Mouse (Mus musculus): ENCODE measurements around the gene Tfcp2. TPM values are rescaled to one million over a fixed set of nuclear protein-coding genes. Genes with fewer than 3 reads are reported as not detected.
"Not testable (repeated sequence)": the region's sequence is repeated elsewhere in the genome, so short reads cannot be mapped to it uniquely, and the experiment has no call there.

The Tfcp2 gene
- total and polyA plus RNA-seq, 2 experiments from 2014 or later = 11.0 to 11.2 TPM

- Histone ChIP-seq H3K9me3 (replicated peaks; ENCODE audit: control insufficient read depth, low read length) (no peaks in the 10 kb centered on the region), H3K27me3 (ENCODE audit: control insufficient read depth, insufficient read depth, low read length) (no peaks in the 10 kb centered on the region), H3K4me2 (ENCODE audit: low read depth, low read length) (no peak overlapping the region), H3K4me3 (ENCODE audit: low read depth, low read length) (no peak overlapping the region), H3K9ac (replicated peaks; ENCODE audit: low read depth, low read length) (no peak overlapping the region), H3K27ac (ENCODE audit: low read depth) (no peak overlapping the region), H3K4me1 (ENCODE audit: control insufficient read depth, insufficient read depth) (peaks cover 31% of the 10 kb centered on the region), H3K36me3 (replicated peaks; ENCODE audit: control insufficient read depth, insufficient read depth, low read length) (peaks cover 10% of the 10 kb centered on the region)
- ATAC-seq (ENCODE audit: insufficient read depth, low read depth) (no peak), DNase-seq (ENCODE audit: low spot score) (no peak)
- TF ChIP-seq CTCF (IDR thresholded peaks at IDR 0.05; ENCODE audit: low read depth) (no peak), EP300 (IDR thresholded peaks at IDR 0.05; ENCODE audit: low read depth) (no peak)
- WGBS = 76% methylated on average over 9 of the region's 9 CpGs
Measured at GRCm38 (mm10) chr15:100491966-100492365, 59.8 kb downstream of the Tfcp2 start.

DNA sequence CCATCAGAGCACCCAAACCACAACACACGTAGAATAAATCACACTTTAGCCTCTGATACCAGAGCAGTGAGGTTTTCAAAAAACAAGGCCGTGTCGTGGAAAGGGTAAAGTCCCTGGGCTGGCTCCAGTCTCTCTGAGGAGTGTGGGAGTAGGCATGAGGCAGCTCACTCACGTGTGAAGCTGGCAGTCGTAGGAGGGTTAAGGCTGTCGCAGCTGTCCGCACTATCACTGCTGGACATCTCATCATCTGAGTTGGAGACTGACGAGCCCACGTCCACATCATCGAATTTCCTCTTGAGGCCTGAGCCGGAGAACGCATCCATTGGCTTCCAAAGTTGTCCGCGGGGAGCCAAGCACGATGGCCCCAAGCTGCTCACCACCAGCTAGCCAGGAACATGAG lies 62.5 kb downstream of the Tfcp2 start:
- no peak overlapping the region for H3K27ac ChIP-seq (ENCODE audit: low read depth)
- no peak overlapping the region for H3K4me3 ChIP-seq (ENCODE audit: low read depth, low read length)
- ATAC-seq (ENCODE audit: insufficient read depth, low read depth) = no peak
- no peaks in the 10 kb centered on the region for H3K27me3 ChIP-seq (ENCODE audit: control insufficient read depth, insufficient read depth, low read length)
- DNase-seq (ENCODE audit: low spot score) = no peak
- H3K9ac ChIP-seq (replicated peaks; ENCODE audit: low read depth, low read length) = no peak overlapping the region
- H3K4me2 ChIP-seq (ENCODE audit: low read depth, low read length) = no peak overlapping the region
- TF ChIP-seq CTCF (IDR thresholded peaks at IDR 0.05; ENCODE audit: low read depth) (no peak), EP300 (IDR thresholded peaks at IDR 0.05; ENCODE audit: low read depth) (no peak)
- peaks cover 25% of the 10 kb centered on the region for H3K36me3 ChIP-seq (replicated peaks; ENCODE audit: control insufficient read depth, insufficient read depth, low read length)
- WGBS = 76% methylated on average over 15 of the region's 15 CpGs
- H3K9me3 ChIP-seq (replicated peaks; ENCODE audit: control insufficient read depth, low read length) = no peaks in the 10 kb centered on the region
- H3K4me1 ChIP-seq (ENCODE audit: control insufficient read depth, insufficient read depth) = peaks cover 29% of the 10 kb centered on the region

- H3K36me3 ChIP-seq (replicated peaks; ENCODE audit: control insufficient read depth, insufficient read depth, low read length) = peaks cover 34% of the 10 kb centered on the region
- not testable (repeated sequence) for H3K4me2 ChIP-seq (ENCODE audit: low read depth, low read length); H3K9ac ChIP-seq (replicated peaks; ENCODE audit: low read depth, low read length); DNase-seq (ENCODE audit: low spot score); H3K27me3 ChIP-seq (ENCODE audit: control insufficient read depth, insufficient read depth, low read length); H3K9me3 ChIP-seq (replicated peaks; ENCODE audit: control insufficient read depth, low read length); H3K4me3 ChIP-seq (ENCODE audit: low read depth, low read length); ATAC-seq (ENCODE audit: insufficient read depth, low read depth); H3K27ac ChIP-seq (ENCODE audit: low read depth)
- H3K4me1 ChIP-seq (ENCODE audit: control insufficient read depth, insufficient read depth) = peaks cover 21% of the 10 kb centered on the region
- WGBS = 30% methylated on average over 1 of the region's 1 CpGs
Measured at GRCm38 (mm10) chr15:100488297-100488696, 63.5 kb downstream of the Tfcp2 start.

DNA sequence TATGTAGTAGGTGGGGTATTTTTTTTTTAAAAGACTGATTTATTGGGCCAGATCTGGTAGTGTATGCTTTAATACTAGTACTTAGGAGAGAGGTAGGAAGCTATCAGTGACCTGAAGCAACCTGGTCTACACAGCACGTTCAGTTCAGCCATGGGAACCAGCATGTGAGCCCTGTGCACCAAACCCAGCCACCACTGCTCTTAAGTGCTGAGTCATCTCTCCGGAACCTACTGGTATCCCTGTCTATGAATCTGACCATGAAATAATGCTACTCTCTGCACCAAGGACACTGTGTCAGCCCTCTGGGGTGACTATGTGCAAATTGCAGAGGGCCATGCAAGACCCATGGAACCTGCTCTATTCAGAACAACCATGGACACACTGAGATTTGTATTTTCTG lies 64.8 kb downstream of the Tfcp2 start:
- Histone ChIP-seq H3K4me3 (ENCODE audit: low read depth, low read length) (no peak overlapping the region), H3K27ac (ENCODE audit: low read depth) (no peak overlapping the region), H3K36me3 (replicated peaks; ENCODE audit: control insufficient read depth, insufficient read depth, low read length) (peaks cover 46% of the 10 kb centered on the region), H3K27me3 (ENCODE audit: control insufficient read depth, insufficient read depth, low read length) (no peaks in the 10 kb centered on the region), H3K9me3 (replicated peaks; ENCODE audit: control insufficient read depth, low read length) (no peaks in the 10 kb centered on the region), H3K4me2 (ENCODE audit: low read depth, low read length) (no peak overlapping the region), H3K9ac (replicated peaks; ENCODE audit: low read depth, low read length) (no peak overlapping the region), H3K4me1 (ENCODE audit: control insufficient read depth, insufficient read depth) (peaks cover 15% of the 10 kb centered on the region)
- TF ChIP-seq EP300 (IDR thresholded peaks at IDR 0.05; ENCODE audit: low read depth) (no peak), CTCF (IDR thresholded peaks at IDR 0.05; ENCODE audit: low read depth) (no peak)
- WGBS = 82% methylated on average over 2 of the region's 2 CpGs
- DNase-seq (ENCODE audit: low spot score) = no peak
- ATAC-seq (ENCODE audit: insufficient read depth, low read depth) = no peak

DNA sequence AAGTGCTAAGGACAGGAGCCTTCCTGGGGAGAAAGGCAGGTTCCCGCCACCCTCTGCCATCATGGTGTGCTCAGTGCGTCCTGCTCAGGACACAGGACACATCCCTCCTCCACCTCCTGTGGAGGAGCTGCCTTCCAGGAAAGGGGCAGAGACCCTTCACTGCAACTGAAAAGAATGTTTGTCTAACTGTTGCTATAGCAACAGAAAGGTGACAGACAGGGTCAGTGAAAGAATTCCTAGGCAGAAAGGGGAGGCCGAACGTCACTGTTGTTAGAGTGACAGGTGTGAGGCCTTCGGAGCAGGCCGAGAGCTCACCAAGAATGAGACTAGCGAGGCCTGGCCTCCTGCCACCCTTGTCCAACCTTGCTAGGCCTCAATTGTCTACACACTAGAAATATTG lies 65.4 kb downstream of the Tfcp2 start:
- ATAC-seq (ENCODE audit: insufficient read depth, low read depth) = no peak

GRCm38 (mm10) chr15:100485576-100485975 lies 66.2 kb downstream of the Tfcp2 start:
- Histone ChIP-seq H3K4me1 (ENCODE audit: control insufficient read depth, insufficient read depth) (peaks cover 14% of the 10 kb centered on the region), H3K27ac (ENCODE audit: low read depth) (no peak overlapping the region), H3K36me3 (replicated peaks; ENCODE audit: control insufficient read depth, insufficient read depth, low read length) (peaks cover 61% of the 10 kb centered on the region), H3K9me3 (replicated peaks; ENCODE audit: control insufficient read depth, low read length) (no peaks in the 10 kb centered on the region), H3K4me3 (ENCODE audit: low read depth, low read length) (no peak overlapping the region), H3K9ac (replicated peaks; ENCODE audit: low read depth, low read length) (no peak overlapping the region), H3K27me3 (ENCODE audit: control insufficient read depth, insufficient read depth, low read length) (no peaks in the 10 kb centered on the region), H3K4me2 (ENCODE audit: low read depth, low read length) (no peak overlapping the region)
- TF ChIP-seq EP300 (IDR thresholded peaks at IDR 0.05; ENCODE audit: low read depth) (no peak), CTCF (IDR thresholded peaks at IDR 0.05; ENCODE audit: low read depth) (no peak)
- 77% methylated on average over 3 of the region's 3 CpGs for WGBS
- ATAC-seq (ENCODE audit: insufficient read depth, low read depth) = no peak
- no peak for DNase-seq (ENCODE audit: low spot score)

More for the DNA sequence above, 65.4 kb downstream of the Tfcp2 start:
- no peak overlapping the region for H3K4me2 ChIP-seq (ENCODE audit: low read depth, low read length)
- peaks cover 15% of the 10 kb centered on the region for H3K4me1 ChIP-seq (ENCODE audit: control insufficient read depth, insufficient read depth)
- no peak overlapping the region for H3K9ac ChIP-seq (replicated peaks; ENCODE audit: low read depth, low read length)
- DNase-seq (ENCODE audit: low spot score) = no peak
- H3K36me3 ChIP-seq (replicated peaks; ENCODE audit: control insufficient read depth, insufficient read depth, low read length) = peaks cover 52% of the 10 kb centered on the region
- H3K27me3 ChIP-seq (ENCODE audit: control insufficient read depth, insufficient read depth, low read length) = no peaks in the 10 kb centered on the region
- WGBS = 55% methylated on average over 7 of the region's 7 CpGs
- H3K27ac ChIP-seq (ENCODE audit: low read depth) = no peak overlapping the region
- no peak overlapping the region for H3K4me3 ChIP-seq (ENCODE audit: low read depth, low read length)
- no peaks in the 10 kb centered on the region for H3K9me3 ChIP-seq (replicated peaks; ENCODE audit: control insufficient read depth, low read length)
- TF ChIP-seq CTCF (IDR thresholded peaks at IDR 0.05; ENCODE audit: low read depth) (no peak), EP300 (IDR thresholded peaks at IDR 0.05; ENCODE audit: low read depth) (no peak)

Data from heart, postnatal 0 days (tissue).